Mouse (Mus musculus) heart, adult 2 months (tissue): ENCODE results near the gene Tulp4.

Experiments used
- CTCF ChIP-seq: fragments of 200-600 bp; IDR thresholded peaks from 2 replicates; pipeline ENCODE4 v1.8.1; 2022; ENCODE audit warnings: antibody characterized with exemption, mild to moderate bottlenecking, moderate library complexity
- POLR2A ChIP-seq: fragments of 200-500 bp; IDR thresholded peaks from 2 replicates; pipeline ENCODE4 v1.6.1; 2011; ENCODE audit warnings: mild to moderate bottlenecking, low read depth, low read length, control low read depth; ENCODE audit not compliant: insufficient read depth

GRCm38 (mm10) chr17:6178564-6179267 is 72.5 kb downstream of the Tulp4 start:
- TF ChIP-seq POLR2A = no peak
- no peak for TF ChIP-seq CTCF
